Mouse (Mus musculus) neural tube, embryonic 12.5 days (tissue): Measurements from ENCODE around the gene Ube2o. TPM values are rescaled to one million over a fixed set of nuclear protein-coding genes. Genes with fewer than 3 reads are reported as not detected.
A peak's percentile ranks its signal among the peaks of the same experiment; 100 is the strongest.
"Not testable (repeated sequence)": the region's sequence is repeated elsewhere in the genome, so short reads cannot be mapped to it uniquely, and the experiment has no call there.

Experiments used
- ATAC-seq: fragments of 200-750 bp; cut with Nextera tagmentation; 2 replicates; pipeline ENCODE4 v1.8.0; 2017; ENCODE audit warnings: low read depth, mild to moderate bottlenecking, moderate TSS enrichment, moderate library complexity; ENCODE audit not compliant: low FRiP score
- H3K27ac ChIP-seq: fragments of 300-500 bp; sonication (generic); 2 replicates; pipeline ENCODE4 v1.5.1; 2016
- H3K27me3 ChIP-seq: fragments of 300-500 bp; sonication (generic); replicated peaks from 2 replicates; pipeline ENCODE4 v1.6.1; 2016; ENCODE audit warnings: mild to moderate bottlenecking
- H3K36me3 ChIP-seq: fragments of 300-500 bp; sonication (generic); 2 replicates; pipeline ENCODE4 v1.6.1; 2016; ENCODE audit warnings: mild to moderate bottlenecking
- H3K4me1 ChIP-seq: fragments of 300-500 bp; sonication (generic); 2 replicates; pipeline ENCODE4 v1.6.1; 2016
- H3K4me2 ChIP-seq: fragments of 300-500 bp; sonication (generic); replicated peaks from 2 replicates; pipeline ENCODE4 v1.6.1; 2016; ENCODE audit warnings: mild to moderate bottlenecking
- H3K4me3 ChIP-seq: fragments of 300-500 bp; sonication (generic); 2 replicates; pipeline ENCODE4 v1.5.1; 2016
- H3K9ac ChIP-seq: fragments of 300-500 bp; sonication (generic); 2 replicates; pipeline ENCODE4 v1.6.1; 2016; ENCODE audit warnings: mild to moderate bottlenecking
- H3K9me3 ChIP-seq: fragments of 300-500 bp; sonication (generic); 2 replicates; pipeline ENCODE4 v1.6.1; 2016; ENCODE audit warnings: mild to moderate bottlenecking
- WGBS: fragments of 180-500 bp; shearing (Covaris S2); methylation state at CpG from one replicate; pipeline ENCODE4 v1.1.7; 2016; 5-methylcytosine and 5-hydroxymethylcytosine counted together
- polyA plus RNA-seq: library from polyadenylated mRNA; unstranded; fragments of >200 nt; fragmentation: Nextera tagmentation; extraction: Ambion mirVana; gene quantifications from 2 replicates; pipeline ENCODE4 v1.2.1, GENCODE M21; 2016

Gene Ube2o
- polyA plus RNA-seq, 1 experiment from 2014 or later: 37.6 TPM

DNA sequence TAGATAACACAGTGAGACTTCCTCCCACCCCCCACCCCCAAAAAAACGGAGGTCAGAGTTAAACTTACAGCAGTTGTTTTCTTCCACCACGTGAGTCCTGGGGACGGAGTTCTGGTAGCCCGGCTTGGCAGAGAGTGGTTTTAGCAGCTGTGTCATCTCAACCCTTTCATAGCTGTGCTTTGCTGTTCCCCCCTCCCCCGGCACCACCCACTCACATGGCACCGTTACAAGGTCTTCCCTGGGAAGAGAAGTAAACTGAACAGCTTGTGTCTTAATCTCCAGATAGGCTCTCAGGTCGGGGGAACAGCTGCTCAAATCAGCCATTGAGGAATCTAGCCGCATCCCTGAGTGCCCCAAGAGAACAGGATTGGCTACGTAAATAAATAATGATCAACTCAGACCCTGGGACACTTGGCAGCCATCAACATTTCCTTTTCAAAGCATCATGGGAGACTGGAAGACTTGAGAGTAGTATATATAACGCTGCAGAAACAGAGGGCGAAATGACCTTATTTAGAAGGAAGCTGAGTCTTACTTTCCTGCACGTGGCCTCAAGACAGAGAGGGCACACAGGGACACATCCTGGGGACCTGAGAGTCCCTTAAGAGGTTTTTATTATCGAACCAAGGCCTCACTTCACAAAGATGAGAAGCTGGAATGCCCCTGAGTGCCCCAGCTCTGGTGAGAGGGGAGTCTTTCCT, 86.6 kb downstream of the Ube2o start:
- no peaks in the 10 kb centered on the region for H3K27me3 ChIP-seq
- H3K9me3 ChIP-seq: no peaks in the 10 kb centered on the region
- no peak overlapping the region for H3K9ac ChIP-seq
- peak overlapping the region; percentile 16; the same call in 1 of the 2 replicates for H3K4me2 ChIP-seq
- H3K4me1 ChIP-seq: peaks cover 8% of the 10 kb centered on the region; the same call in 1 of the 2 replicates
- no peaks in the 10 kb centered on the region for H3K36me3 ChIP-seq
- WGBS: 58% methylated on average over 13 of the region's 13 CpGs
- no peak overlapping the region for H3K4me3 ChIP-seq
- no peak for ATAC-seq
- H3K27ac ChIP-seq: no peak overlapping the region

DNA sequence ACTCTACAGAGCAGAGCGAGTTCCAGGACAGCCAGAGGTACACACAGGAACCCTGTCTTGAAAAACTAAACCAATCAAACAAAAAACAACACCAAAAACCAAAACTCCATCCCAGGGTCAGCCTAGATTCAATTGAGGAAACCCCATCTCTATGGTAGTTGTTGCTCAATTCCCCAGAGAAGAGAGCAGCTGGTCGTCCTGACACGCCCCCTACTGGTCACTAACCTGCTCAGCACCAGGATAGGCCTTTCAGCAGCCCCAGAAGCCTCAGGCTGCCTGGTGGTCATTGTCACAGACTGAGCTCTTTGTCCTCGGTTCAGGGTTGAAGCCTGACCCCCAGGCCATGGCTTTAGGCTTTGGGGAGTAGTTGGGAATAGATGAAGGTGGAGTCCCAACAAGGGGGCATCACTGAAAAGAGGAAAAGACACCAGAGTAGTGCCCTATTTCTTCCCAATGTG, 87.4 kb downstream of the Ube2o start, which contains the start of gene Prpsap1:
Prpsap1 (minus strand) TSS at position 408 of the 458 bp plus-strand sequence.
- H3K4me3 ChIP-seq: no peak within 1 kb of the TSS
- no peak for ATAC-seq
- H3K27me3 ChIP-seq: no peaks in the 10 kb centered on the region
- H3K27ac ChIP-seq: no peak within 1 kb of the TSS
- H3K4me2 ChIP-seq: peak within 1 kb of the TSS; percentile 16; the same call in 1 of the 2 replicates
- H3K4me1 ChIP-seq: peaks cover 12% of the 10 kb centered on the region
- H3K9ac ChIP-seq: no peak within 1 kb of the TSS
- no peaks in the 10 kb centered on the region for H3K36me3 ChIP-seq
- WGBS: 25% methylated on average over 4 of the region's 4 CpGs
- H3K9me3 ChIP-seq: no peaks in the 10 kb centered on the region

DNA sequence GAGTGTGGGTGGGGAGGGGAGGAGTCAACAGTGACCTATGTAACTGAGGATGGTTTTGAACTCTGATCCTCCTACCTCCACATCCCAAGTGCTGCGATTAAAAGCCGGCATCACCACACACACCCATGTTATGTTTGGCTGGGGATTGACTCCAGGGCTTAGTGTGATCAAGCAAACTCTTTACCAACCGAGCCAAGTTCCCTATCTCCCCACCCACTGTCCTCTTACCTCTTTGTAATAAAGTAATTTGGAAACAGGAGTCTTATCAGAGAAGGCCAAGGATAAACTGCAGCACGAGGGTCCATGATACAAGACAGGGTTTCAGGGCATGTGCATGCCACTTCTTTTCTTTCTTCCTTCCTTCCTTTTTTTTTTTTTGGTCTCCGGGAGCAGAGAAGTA, 88.1 kb downstream of the Ube2o start:
- no peak overlapping the region for H3K4me3 ChIP-seq
- H3K27me3 ChIP-seq: no peaks in the 10 kb centered on the region
- no peak overlapping the region for H3K27ac ChIP-seq
- no peak overlapping the region for H3K4me2 ChIP-seq
- no peak overlapping the region for H3K9ac ChIP-seq
- H3K4me1 ChIP-seq: peaks cover 8% of the 10 kb centered on the region
- whole genome bisulfite sequencing: 83% methylated on average over 5 of the region's 5 CpGs
- H3K36me3 ChIP-seq: no peaks in the 10 kb centered on the region
- no peak for ATAC-seq
- no peaks in the 10 kb centered on the region for H3K9me3 ChIP-seq

DNA sequence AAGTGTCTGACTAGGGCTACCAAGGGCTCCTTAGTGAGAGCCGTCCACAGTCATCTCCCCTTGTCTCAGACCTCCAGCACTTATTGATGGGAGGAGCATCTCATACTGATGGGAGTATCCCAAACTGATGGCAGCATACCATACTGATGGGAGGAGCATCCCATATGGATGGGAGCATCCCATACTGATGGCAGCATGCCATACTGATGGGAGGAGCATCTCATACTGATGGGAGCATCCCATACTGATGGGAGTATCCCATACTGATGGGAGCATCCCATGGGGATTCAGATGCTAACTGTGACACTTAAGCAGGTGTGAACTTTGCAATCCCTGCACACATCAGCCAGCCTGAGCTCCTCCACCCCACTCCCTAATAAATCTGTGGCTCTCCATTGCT, 88.7 kb downstream of the Ube2o start:
- H3K36me3 ChIP-seq, H3K4me2 ChIP-seq, H3K9me3 ChIP-seq, H3K4me1 ChIP-seq, H3K9ac ChIP-seq, H3K27me3 ChIP-seq, ATAC-seq, H3K27ac ChIP-seq, H3K4me3 ChIP-seq: not testable (repeated sequence)
- WGBS: 71% methylated on average over 1 of the region's 1 CpGs

DNA sequence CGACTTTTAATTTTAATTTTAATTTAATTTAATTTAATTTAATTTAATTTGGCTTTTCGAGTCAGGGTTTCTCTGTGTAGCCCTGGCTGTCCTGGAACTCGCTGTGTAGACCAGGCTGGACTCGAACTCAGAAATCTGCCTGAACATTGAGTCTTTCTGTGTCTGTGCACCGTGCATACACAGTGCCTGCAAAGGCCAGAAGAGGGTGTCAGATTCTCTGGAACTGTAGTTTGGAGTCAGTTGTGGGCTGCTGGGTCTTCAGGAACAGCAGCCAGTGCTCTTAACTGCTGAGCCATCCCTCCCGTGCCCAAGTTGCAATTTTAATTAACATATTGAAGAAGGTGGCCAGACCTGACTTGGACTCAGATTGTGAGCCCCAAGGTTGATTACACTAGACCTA, 89.9 kb downstream of the Ube2o start:
- ATAC-seq: no peak
- H3K36me3 ChIP-seq: peaks cover 14% of the 10 kb centered on the region
- 76% methylated on average over 6 of the region's 6 CpGs for WGBS
- no peak overlapping the region for H3K9ac ChIP-seq
- H3K9me3 ChIP-seq: no peaks in the 10 kb centered on the region
- peaks cover 8% of the 10 kb centered on the region for H3K4me1 ChIP-seq
- peak overlapping the region; percentile 79; the same call in 1 of the 2 replicates for H3K4me2 ChIP-seq
- no peaks in the 10 kb centered on the region for H3K27me3 ChIP-seq
- no peak overlapping the region for H3K27ac ChIP-seq
- no peak overlapping the region for H3K4me3 ChIP-seq

DNA sequence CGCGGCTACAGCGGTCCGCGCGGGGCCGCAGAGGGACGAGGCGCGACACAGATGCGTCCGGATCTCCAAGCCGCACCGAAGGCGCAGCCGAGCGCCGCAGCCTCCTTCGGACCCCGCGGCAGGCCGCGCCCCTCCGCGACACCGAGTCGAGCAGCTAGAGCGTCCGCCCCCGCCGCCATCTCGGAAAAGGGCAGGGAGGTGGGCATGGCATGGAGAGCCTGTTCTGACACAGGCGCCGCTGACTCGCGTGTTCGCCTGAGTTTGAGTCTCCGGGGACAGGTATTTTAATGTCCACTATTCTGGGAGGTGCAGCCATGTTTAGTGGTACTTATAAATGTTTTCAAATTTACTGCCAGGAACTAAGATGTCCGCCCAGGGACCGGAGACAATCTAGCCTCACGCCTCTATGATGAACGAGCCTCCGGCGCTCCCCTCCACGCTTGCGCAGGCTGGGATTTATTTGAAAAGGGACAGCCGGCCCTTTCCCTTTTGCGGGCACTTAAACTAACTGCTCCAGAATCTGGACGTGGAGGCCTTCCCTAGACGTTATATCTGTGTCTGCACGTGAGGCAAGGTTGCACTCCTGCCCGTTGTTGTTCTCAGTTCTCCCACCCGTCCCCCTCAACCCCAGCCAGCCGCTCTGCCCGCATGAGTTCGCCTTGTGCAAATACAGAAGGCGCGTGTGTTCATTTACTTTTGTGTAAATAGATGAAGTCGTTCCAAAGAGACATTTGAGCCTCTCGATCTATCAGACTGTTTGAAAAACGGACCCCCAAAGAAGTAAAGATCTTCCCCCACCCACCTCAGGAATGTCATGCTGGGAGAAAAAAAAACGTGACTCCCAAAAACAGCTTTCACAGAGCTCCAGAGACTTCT, 90.8 kb downstream of the Ube2o start:
- Histone ChIP-seq H3K27ac (peak overlapping the region; percentile 91), H3K4me3 (peak overlapping the region; percentile 99), H3K27me3 (no peaks in the 10 kb centered on the region), H3K36me3 (peaks cover 23% of the 10 kb centered on the region), H3K4me1 (peaks cover 8% of the 10 kb centered on the region), H3K9me3 (no peaks in the 10 kb centered on the region), H3K9ac (peak overlapping the region; percentile 95), H3K4me2 (peak overlapping the region; percentile 79)
- WGBS: under 1% methylated on average over 62 of the region's 62 CpGs
- peak; percentile 89 for ATAC-seq

DNA sequence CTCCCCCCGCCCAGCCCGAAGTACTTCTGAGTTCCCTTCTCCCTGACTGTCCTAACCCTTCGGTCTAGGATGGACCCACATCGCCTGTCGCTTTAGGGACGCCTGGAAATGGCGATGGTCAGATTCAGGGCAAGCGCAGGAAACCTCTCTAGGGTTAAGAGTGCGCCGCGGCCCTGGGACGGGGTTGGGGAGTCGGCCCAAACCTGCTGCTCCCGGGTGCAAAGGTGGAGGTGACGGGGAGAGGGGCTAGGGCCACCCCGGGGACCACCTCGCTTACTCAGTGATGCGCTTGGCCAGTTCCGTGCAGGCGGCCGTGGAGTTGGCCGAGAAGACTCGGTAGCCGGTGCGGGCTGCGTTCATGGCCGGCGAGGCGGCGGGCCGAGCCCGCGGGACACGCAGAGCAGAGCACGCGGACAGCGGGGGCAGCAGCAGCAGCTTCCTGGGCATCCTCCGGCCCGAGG, 91.4 kb downstream of the Ube2o start:
- H3K4me1 ChIP-seq: peaks cover 8% of the 10 kb centered on the region
- H3K27me3 ChIP-seq: no peaks in the 10 kb centered on the region
- WGBS: under 1% methylated on average over 39 of the region's 39 CpGs
- H3K9me3 ChIP-seq: no peaks in the 10 kb centered on the region
- peaks cover 29% of the 10 kb centered on the region for H3K36me3 ChIP-seq
- H3K27ac ChIP-seq: peak overlapping the region; percentile 91
- H3K4me2 ChIP-seq: peak overlapping the region; percentile 79
- ATAC-seq: peak; percentile 74
- peak overlapping the region; percentile 99 for H3K4me3 ChIP-seq
- H3K9ac ChIP-seq: peak overlapping the region; percentile 95

DNA sequence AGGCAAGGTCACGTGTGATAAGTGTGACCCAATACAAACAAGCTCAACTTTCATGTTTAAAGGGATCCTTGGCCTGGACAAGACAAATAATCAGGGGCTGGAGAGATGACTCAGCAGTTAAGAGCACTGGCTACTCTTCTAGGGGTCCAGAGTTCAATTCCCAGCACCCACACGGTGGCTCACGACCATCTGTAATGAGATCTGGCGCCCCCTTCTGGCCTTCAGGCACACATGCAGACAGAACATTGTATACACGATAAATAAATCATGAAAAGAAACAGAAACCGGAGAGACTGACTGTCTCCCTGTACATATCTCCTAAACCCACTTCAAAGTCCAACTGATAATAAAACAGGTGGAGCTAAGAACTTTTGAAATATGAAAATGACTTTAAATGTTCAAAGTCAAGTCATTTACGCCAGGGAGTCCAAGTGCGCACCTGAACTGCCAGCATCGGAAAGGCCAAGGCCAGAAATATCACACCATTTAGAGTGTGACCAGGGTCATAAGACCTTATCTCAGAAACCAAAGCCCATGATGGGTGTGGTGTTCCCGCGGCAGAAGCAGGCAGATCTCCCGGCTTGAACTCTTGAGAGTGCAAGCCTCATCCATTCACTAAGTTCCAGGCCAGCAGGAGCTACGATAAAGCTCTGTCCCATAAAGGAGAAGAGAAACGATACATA, 92.4 kb downstream of the Ube2o start:
- peak overlapping the region; percentile 95; the same call in 1 of the 2 replicates for H3K9ac ChIP-seq
- no peaks in the 10 kb centered on the region for H3K27me3 ChIP-seq
- peaks cover 38% of the 10 kb centered on the region for H3K36me3 ChIP-seq
- H3K4me3 ChIP-seq: peak overlapping the region; percentile 99
- no peak for ATAC-seq
- 79% methylated on average over 14 of the region's 14 CpGs for WGBS
- H3K27ac ChIP-seq: no peak overlapping the region
- H3K4me2 ChIP-seq: peak overlapping the region; percentile 79
- no peaks in the 10 kb centered on the region for H3K9me3 ChIP-seq
- peaks cover 4% of the 10 kb centered on the region for H3K4me1 ChIP-seq

DNA sequence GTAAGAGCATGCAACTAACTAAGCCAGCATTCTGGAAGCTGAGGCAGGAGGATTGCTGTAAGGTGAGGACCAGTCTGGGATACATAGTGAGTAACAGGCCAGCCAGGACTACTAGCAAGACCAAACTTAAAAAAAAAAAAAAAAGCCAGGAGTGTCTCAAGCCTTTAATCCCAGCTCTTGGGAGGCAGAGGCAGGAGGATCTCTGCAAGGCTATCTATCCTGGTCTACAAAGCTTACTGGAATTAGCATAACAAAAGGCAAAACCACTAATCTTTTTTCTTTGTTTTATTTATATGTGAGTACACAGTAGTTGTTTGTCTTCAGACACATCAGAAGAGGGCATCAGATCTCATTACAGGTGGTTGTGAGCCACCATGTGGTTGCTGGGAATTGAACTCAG, 93.0 kb downstream of the Ube2o start:
- H3K4me3 ChIP-seq: no peak overlapping the region
- ATAC-seq: no peak
- no peak overlapping the region for H3K4me2 ChIP-seq
- no peaks in the 10 kb centered on the region for H3K9me3 ChIP-seq
- H3K4me1 ChIP-seq: peaks cover 4% of the 10 kb centered on the region
- H3K36me3 ChIP-seq: peaks cover 44% of the 10 kb centered on the region
- no peaks in the 10 kb centered on the region for H3K27me3 ChIP-seq
- no peak overlapping the region for H3K27ac ChIP-seq
- H3K9ac ChIP-seq: no peak overlapping the region

Other genes with a start within 250 kb of the Ube2o start
- gene Foxj1, start 246.0 kb downstream of the Ube2o start, polyA plus RNA-seq: 7.1 and 7.3 TPM in 2 replicates
- gene Rnf157, start 168.4 kb downstream of the Ube2o start, polyA plus RNA-seq: 54.3 and 62.8 TPM in 2 replicates
- 53.8 and 72.3 TPM in 2 replicates for gene Ubald2, start 147.4 kb downstream of the Ube2o start, polyA plus RNA-seq
- not detected in 2 replicates for gene Qrich2, start 115.2 kb downstream of the Ube2o start, polyA plus RNA-seq
- gene Prpsap1, start 87.2 kb downstream of the Ube2o start, polyA plus RNA-seq: 199 and 200 TPM in 2 replicates
- 7.6 and 9.3 TPM in 2 replicates for gene Sphk1, start 50.5 kb downstream of the Ube2o start, polyA plus RNA-seq
- gene Aanat, start 5.0 kb upstream of the Ube2o start, polyA plus RNA-seq: not detected in 2 replicates
- gene Rhbdf2, start 45.6 kb upstream of the Ube2o start, polyA plus RNA-seq: 4.9 and 6.5 TPM in 2 replicates
- 0.39 and 0.79 TPM in 2 replicates for gene Prcd, start 72.1 kb upstream of the Ube2o start, polyA plus RNA-seq
- 6.7 and 6.9 TPM in 2 replicates for gene Cygb, start 72.9 kb upstream of the Ube2o start, polyA plus RNA-seq
- gene St6galnac1, start 194.1 kb upstream of the Ube2o start, polyA plus RNA-seq: 0.08 TPM in 1 of 2 replicates, not detected in the other
- 91.2 and 110 TPM in 2 replicates for gene Mxra7, start 246.6 kb upstream of the Ube2o start, polyA plus RNA-seq